Mouse (Mus musculus) left cerebral cortex, adult 6 months (tissue): Measurements from ENCODE around the gene Trim6. TPM values are rescaled to one million over a fixed set of nuclear protein-coding genes. Genes with fewer than 3 reads are reported as not detected.

Experiments used
- long read RNA-seq, 2 experiments: library from polyadenylated mRNA; unstranded; transcript quantifications; one replicate each; pipeline ENCODE4 v2.0.0; 2019 to 2020
- polyA plus RNA-seq: library from polyadenylated mRNA; unstranded; fragments of <200 nt; fragmentation: Nextera tagmentation; gene quantifications from 2 replicates; pipeline ENCODE4 v1.2.3, GENCODE M21; 2021

The Trim6 gene
- 0.05 and 0.09 TPM in 2 replicates for polyA plus RNA-seq
- long read RNA-seq, experiment 1, partial matches to known transcripts = 0 of 1 reads
- long read RNA-seq, experiment 1, other reads (novel, unspliced or antisense) = 0 of 1 reads
- long read RNA-seq, experiment 2, partial matches to known transcripts = 0 of 1 reads
- long read RNA-seq, experiment 2, other reads (novel, unspliced or antisense) = 1 of 1 reads

GRCm38 (mm10) chr7:104218701-104219569 lies at the start of gene Trim6:
TSS of gene Trim6 (plus strand) at chr7:104218793.

DNA sequence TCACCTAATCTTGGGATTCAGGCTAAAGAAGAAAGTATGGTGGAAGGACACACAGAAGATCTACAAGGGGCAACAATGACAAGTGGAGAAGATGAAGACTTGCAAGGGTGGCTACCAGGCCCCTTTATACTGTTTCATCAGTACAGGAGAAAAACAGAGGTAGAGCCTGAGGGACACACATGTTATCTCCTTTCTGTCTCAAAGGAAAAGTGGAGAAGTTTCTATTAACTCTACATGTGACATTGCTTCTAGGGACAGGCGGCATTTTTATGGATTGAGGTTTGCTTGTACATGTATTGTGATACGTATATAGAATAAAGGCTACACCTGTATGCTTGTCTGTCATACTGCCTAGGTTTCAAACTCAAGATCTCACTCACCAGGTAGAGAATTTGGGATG lies 35.3 kb upstream of the Trim6 start, which contains the start of gene Olfr648:
Gene Olfr648 (minus strand): TSS at position 101 of the 400 bp plus-strand sequence.

DNA sequence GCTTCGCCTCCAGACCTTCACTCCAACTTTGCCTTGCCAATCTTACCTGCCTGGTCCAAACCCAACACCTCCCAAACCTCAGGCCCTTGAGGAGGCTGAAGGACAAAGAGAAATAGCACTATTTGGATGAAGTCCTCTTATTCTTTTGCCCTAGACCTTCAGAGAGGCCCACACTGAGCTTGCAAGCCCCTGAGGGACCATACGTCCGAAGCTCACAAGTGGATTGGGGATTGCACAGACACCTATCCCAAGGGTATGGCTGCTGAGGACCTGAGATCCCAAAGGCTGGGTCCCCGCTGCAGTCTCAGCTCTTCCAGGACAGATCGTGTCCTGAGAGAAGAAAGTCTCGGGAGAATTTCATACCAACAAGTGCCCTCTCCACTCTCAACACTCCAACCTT lies 22.7 kb upstream of the Trim6 start, which contains the start of gene Olfr649:
Gene Olfr649 (minus strand): TSS at position 101 of the 400 bp plus-strand sequence.

DNA sequence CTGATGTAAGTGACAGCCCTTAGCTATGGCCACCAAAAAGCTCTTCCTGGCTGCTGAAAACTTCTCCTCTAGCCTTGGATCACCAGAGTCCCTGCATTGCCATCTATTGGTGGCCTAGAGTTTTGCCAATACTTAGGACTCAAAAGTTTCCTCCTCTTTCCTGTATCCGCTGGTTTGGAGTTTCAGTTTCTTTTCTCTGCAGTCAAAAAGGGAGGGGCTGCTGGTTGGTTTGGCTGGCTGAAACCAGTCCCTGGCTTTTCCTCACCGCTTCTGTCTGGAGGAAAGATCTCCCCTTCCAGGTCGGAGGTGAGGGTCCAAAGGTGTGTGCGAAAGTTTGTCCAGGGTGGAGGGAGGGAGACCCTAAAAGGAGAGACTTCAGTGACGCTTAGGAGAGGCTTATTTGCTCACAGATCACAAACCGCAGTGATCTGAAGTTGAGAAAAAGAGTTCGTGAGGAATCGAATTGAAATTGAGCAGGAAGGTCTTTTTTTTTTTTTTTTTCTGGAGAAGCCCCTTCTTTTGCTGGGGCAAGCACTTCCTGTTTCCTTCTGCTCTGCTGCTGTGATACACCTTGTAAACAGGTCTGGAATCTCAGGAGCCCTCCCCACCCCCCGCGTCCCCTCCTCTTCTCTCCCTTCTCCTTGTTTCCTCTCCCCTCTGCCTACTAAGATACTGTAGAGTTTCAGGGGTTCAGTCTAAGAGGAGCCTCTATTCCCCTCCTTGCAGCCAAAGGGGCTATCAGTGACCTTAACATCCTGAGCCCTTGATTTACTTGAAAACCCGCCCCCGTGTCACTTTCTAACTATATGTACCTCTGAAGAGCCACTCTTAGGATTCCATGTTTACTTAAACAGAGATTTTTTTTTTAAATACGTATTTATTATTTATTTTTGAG lies 25.9 kb downstream of the Trim6 start, which contains the start of gene Trim34a:
Gene Trim34a (plus strand): TSS at position 171 of the 895 bp plus-strand sequence.

Other genes starting within 250 kb of the Trim6 start
- 0.01 TPM in 1 of 2 replicates, not detected in the other for gene Olfr635, start 247.6 kb upstream of the Trim6 start, polyA plus RNA-seq
- gene Olfr638, start 220.0 kb upstream of the Trim6 start, polyA plus RNA-seq = not detected in 2 replicates
- gene Olfr639, start 201.5 kb upstream of the Trim6 start, polyA plus RNA-seq = 0.01 TPM in 1 of 2 replicates, not detected in the other
- not detected in 2 replicates for gene Olfr640, start 193.2 kb upstream of the Trim6 start, polyA plus RNA-seq
- not detected in 2 replicates for gene Olfr641, start 183.3 kb upstream of the Trim6 start, polyA plus RNA-seq
- gene Olfr642, start 166.1 kb upstream of the Trim6 start, polyA plus RNA-seq = not detected in 2 replicates
- gene 4930516K23Rik, start 157.3 kb upstream of the Trim6 start, polyA plus RNA-seq = not detected in 2 replicates
- not detected in 2 replicates for gene Olfr644, start 146.9 kb upstream of the Trim6 start, polyA plus RNA-seq
- gene Olfr645, start 133.3 kb upstream of the Trim6 start, polyA plus RNA-seq = not detected in 2 replicates
- gene Olfr646, start 113.9 kb upstream of the Trim6 start, polyA plus RNA-seq = not detected in 2 replicates
- gene Ubqln5, start 89.0 kb upstream of the Trim6 start, polyA plus RNA-seq = not detected in 2 replicates
- not detected in 2 replicates for gene Olfr643, start 81.4 kb upstream of the Trim6 start, polyA plus RNA-seq
- not detected in 2 replicates for gene Ubqln3, start 75.5 kb upstream of the Trim6 start, polyA plus RNA-seq
- gene Ubqlnl, start 68.2 kb upstream of the Trim6 start, polyA plus RNA-seq = not detected in 2 replicates
- gene Olfm5, start 54.0 kb upstream of the Trim6 start, polyA plus RNA-seq = not detected in 2 replicates
- 0.04 and 0.09 TPM in 2 replicates for gene Olfr648, start 35.4 kb upstream of the Trim6 start, polyA plus RNA-seq
- not detected in 2 replicates for gene Olfr649, start 22.8 kb upstream of the Trim6 start, polyA plus RNA-seq
- 0.80 and 1.7 TPM in 2 replicates for gene Trim34a, start 25.7 kb downstream of the Trim6 start, polyA plus RNA-seq
- 0.19 and 0.23 TPM in 2 replicates for gene Trim5, start 69.3 kb downstream of the Trim6 start, polyA plus RNA-seq
- gene Trim12a, start 96.7 kb downstream of the Trim6 start, polyA plus RNA-seq = 1.8 and 3.3 TPM in 2 replicates
- not detected in 2 replicates for gene Trim34b, start 110.7 kb downstream of the Trim6 start, polyA plus RNA-seq
- 0.67 and 0.77 TPM in 2 replicates for gene Trim12c, start 134.6 kb downstream of the Trim6 start, polyA plus RNA-seq
- gene Trim30b, start 151.1 kb downstream of the Trim6 start, polyA plus RNA-seq = 0.05 TPM in 1 of 2 replicates, not detected in the other
- gene Trim30c, start 182.0 kb downstream of the Trim6 start, polyA plus RNA-seq = not detected in 2 replicates
- gene Trim30a, start 246.4 kb downstream of the Trim6 start, polyA plus RNA-seq = 0.59 and 0.65 TPM in 2 replicates